Mouse (Mus musculus) natural killer cell, adult 2 months (primary cell): ENCODE results near the gene Cntnap5c.
"Not testable (repeated sequence)": the region's sequence is repeated elsewhere in the genome, so short reads cannot be mapped to it uniquely, and the experiment has no call there.

Experiments used
- DNase-seq, 2 experiments: peaks; one replicate each; pipeline ENCODE4 v3.0.0; 2022; ENCODE audit warnings: low spot score in 2 of 2

Gene Cntnap5c

GRCm38 (mm10) chr17:57768622-57769610 is at the start of gene Cntnap5c:
Gene Cntnap5c, plus strand, starts transcription at chr17:57769570.
- no peak for DNase-seq

GRCm38 (mm10) chr17:57742119-57742518 is 27.3 kb upstream of the Cntnap5c start, which contains the start of gene Gm21834:
Gene Gm21834, minus strand, starts transcription at chr17:57742219.
- no peak for DNase-seq

DNA sequence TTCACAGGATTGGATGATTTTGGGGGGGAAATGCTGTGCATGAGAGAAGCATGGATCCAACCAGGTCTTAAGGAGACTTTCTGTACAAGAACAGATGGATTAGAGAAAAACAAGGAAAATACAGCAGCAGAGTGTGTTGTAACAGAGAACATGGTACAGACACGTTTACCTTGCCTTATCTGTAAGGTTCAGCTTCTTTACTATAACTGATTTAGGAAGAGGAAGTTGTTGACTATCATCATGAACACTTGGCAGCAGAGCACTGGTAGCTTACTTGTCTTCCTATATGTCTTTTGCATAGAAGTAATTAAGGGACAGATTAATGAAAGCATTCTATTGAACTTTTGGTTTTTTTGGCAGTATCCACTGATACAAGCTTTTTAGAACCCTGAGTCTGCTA is 11.3 kb upstream of the Cntnap5c start:
- DNase-seq = no peak

- no peak for DNase-seq
Observed at GRCm38 (mm10) chr17:57767306-57767705, 2.1 kb upstream of the Cntnap5c start.

GRCm38 (mm10) chr17:57770904-57771303 is 1.5 kb downstream of the Cntnap5c start:
- no peak for DNase-seq

GRCm38 (mm10) chr17:57788161-57788799 is 18.9 kb downstream of the Cntnap5c start:
- DNase-seq = no peak

DNA sequence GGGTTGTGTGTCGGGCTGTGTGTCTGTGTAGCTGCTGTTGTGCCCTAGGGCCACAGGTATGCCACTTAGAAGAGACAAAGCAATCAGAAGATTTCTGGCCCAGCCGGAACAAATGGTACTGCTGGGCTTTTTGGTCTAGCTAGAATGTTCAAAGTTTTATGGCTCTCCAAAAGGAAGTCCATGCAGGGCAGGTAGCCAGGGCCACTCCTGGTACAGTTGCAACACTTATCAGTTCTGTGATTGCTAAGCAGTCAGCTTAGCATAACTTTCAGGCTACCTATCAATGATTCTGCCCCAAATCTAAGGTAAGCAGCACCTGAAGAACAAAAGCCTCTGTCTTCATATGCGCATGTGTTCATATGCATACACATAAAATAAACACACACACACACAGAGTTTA is 26.0 kb downstream of the Cntnap5c start:
- DNase-seq = no peak

- DNase-seq = no peak
Observed at GRCm38 (mm10) chr17:57796668-57797311, 27.4 kb downstream of the Cntnap5c start.

DNA sequence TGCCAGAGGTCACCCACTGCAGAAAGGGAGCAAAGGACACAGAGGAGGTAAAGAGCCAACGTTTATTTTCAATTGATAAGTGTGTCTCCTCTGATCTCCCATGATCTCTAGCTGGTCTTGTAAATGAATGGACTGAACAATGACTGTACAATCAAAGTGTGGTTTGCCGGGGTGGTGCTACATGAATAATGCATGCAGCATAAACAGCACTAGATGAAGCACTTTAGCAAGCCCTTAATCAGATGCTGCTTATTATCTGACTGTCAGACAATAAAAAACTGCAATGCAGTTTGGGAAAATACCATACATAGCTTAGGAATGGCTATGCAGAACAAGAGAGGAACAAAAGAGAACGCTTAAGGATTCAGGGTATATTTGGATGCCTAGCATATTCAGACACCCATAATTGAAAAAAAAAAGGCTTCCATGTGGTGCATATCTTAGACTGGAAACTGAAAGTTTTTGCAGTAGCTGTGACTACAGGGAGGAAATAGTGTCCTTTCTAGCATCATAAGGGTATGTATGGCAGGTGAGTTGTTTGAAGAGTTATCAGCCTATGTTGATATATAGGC is 30.1 kb downstream of the Cntnap5c start:
- no peak for DNase-seq

GRCm38 (mm10) chr17:57801180-57801579 is 31.8 kb downstream of the Cntnap5c start:
- DNase-seq = no peak

DNA sequence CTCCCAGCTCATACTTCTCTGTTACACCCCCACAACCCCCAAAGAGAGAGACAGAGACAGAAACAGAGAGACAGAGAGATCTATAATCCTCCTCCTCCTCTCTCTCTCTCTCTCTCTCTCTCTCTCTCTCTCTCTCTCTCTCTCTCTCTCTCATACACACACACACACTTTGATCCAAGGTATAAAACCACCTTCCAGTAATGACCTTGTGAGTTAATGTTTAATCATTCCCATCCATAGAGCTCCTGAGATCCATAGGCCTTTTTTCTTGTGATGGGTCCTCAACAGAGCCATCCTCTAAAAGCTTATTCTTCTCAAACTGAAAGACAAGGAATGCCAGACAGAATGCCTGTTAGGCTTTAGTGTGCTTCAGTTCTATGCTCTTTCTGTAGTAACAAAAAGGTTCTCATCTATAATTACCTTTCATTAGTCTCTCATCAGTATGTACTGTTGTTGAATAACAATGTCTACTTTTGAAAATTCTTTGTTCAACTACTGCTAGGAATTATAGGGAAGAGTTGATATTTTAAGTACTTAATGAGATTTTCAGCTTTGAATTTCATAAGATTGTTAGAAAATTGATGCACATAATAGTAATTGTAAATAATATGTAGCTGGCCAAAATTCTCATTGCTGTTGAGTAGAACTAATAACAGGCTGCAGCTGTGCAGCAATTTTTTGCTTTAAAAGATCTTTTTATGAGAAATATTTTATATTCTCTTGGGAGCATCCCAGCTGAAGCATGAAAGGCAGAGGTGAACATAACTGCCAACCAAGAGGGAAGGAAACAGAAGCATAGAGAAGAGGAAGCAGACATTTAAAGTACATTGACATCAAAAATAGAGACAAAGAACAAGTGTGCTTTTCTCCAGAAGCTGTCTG is 68.0 kb downstream of the Cntnap5c start:
- DNase-seq = no peak

GRCm38 (mm10) chr17:57855811-57856210 is 86.4 kb downstream of the Cntnap5c start:
- DNase-seq = not testable (repeated sequence)

DNA sequence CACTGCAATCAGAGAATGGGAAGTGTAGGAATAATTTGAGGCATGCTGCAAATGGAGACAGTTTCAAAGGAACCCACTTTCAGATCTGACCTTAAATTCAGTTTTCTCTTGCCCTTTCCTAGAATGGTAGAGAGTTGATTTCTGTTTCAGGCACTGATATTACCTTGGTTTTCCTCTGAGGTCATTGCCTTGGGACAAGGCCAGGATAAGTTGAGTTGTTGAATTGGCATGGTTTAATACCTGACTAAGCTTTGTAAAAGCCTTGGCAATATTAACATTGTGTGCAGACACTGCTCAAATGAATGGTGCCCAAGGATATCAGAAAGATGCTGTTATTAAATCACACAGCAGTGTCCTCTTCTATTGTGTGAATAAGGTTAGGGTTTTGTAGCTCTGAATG is 96.6 kb downstream of the Cntnap5c start:
- DNase-seq = no peak

DNA sequence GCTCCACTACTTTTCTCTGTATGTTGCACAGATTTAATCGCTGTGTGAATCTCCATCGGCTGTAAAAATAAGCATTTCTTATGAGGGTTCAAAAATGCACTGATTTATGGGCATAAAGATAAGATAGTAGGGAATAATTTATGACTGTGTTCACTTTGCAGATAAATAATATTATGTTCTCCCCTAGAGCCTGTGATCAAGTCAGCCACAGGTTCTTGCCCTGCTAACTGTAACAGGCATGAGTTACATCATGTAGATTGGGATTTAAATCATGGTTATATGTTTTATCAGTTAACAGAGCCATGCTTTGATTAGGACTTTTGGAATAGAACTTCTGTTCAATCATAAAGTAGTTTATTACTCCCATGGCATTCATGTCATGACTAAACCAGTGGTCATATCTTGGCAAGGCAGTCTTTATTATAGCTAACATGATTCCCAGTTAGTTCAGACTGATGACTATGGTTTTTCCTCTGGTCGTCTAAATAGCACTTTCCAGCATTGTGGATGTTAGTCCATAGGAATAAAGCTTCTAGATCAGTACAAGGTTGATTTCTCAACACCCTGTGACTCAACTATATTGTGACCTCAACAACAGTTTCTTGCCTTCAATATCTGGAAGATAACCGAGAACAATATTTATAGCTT is 118.5 kb downstream of the Cntnap5c start:
- no peak for DNase-seq

GRCm38 (mm10) chr17:57911770-57912293 is 142.5 kb downstream of the Cntnap5c start:
- DNase-seq = no peak

GRCm38 (mm10) chr17:57984230-57984629 is 214.9 kb downstream of the Cntnap5c start:
- no peak for DNase-seq

DNA sequence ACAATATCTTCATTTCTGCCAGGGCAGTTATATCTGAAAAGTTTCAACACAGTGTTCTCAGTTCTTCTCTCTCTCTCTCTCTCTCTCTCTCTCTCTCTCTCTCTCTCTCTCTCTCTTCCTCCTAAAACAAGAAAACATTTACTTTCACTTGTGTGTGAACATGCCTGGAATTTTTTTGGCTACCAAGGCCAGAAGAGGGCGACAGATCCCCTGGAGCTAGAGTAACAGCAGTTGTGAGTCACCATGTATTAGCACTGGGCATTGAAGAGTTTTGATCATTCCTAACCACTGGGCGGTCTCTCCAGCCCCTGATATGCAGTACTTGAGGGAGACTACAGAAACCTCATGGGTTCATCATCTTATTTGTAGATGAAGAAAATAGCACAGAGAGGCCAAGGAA is 219.1 kb downstream of the Cntnap5c start:
- no peak for DNase-seq

GRCm38 (mm10) chr17:57996461-57996860 is 227.1 kb downstream of the Cntnap5c start:
- no peak for DNase-seq

DNA sequence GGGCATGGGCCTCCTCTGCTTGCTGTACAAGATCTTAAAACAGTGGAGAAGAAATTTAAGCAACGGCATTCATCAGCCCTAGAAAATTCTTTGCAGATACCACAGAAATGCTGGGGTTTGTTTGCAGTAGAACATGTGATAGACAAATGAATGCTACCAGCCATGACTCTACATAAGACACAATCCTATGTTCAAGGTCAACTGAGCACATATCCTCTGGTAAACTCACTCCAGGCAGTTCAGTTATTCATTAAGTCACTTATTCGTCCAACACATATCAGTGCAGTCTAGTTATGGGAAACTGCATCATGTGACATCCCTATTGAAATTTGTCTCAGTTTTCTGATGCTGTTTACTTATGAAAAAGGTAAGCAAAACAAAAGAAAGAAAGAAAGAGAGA is 229.7 kb downstream of the Cntnap5c start:
- no peak for DNase-seq

GRCm38 (mm10) chr17:58002845-58003244 is 233.5 kb downstream of the Cntnap5c start:
- DNase-seq = no peak
